In genomic region chr7:105480081-105480480, GRCm38 (mm10) we compare ENCODE assay signal across 10 mouse cellular contexts. TPM values are rescaled to one million over a fixed set of nuclear protein-coding genes. Genes with fewer than 3 reads are reported as not detected.
DNase-seq lines count a peak whose midpoint lies in the region; ATAC-seq and TF ChIP-seq lines count a peak whose summit lies in the region.
"Had no signal": no experiment of that assay in that cellular context is flagged by ENCODE, and none has a peak within 500 bp of the region (broad histone marks: within the 10 kb centered on the region; RNA-seq: fewer than 3 reads in every experiment).

No protein-coding gene starts in this region.

- TF ChIP-seq POLR2A in olfactory bulb, adult 2 months (IDR thresholded peaks at IDR 0.05; ENCODE audit: insufficient read depth, low read depth, low read length), result no peak

- H3K4me2 ChIP-seq in lung, embryonic 14.5 days, result peak overlapping the region; percentile 86
- peak overlapping the region; percentile 81 for H3K4me2 ChIP-seq in heart, postnatal 0 days (ENCODE audit: low read depth, low read length)
- H3K4me2 ChIP-seq: liver, embryonic 13.5 days had no signal

- TF ChIP-seq EP300 in heart, postnatal 0 days (IDR thresholded peaks at IDR 0.05; ENCODE audit: low read depth), result no peak

- no peaks in the 10 kb centered on the region for H3K27me3 ChIP-seq in lung, embryonic 14.5 days (ENCODE audit: insufficient read depth, low read length)
- no peaks in the 10 kb centered on the region for H3K27me3 ChIP-seq in heart, postnatal 0 days (ENCODE audit: control insufficient read depth, insufficient read depth, low read length)

- peaks cover 14% of the 10 kb centered on the region; the same call in 1 of the 2 replicates for H3K4me1 ChIP-seq in lung, embryonic 14.5 days (ENCODE audit: insufficient read depth)
- H3K4me1 ChIP-seq in heart, postnatal 0 days (ENCODE audit: control insufficient read depth, insufficient read depth), result peaks cover 39% of the 10 kb centered on the region
- peaks cover 27% of the 10 kb centered on the region for H3K4me1 ChIP-seq in olfactory bulb, adult 2 months (ENCODE audit: control insufficient read depth, insufficient read depth, low read length)
- H3K4me1 ChIP-seq: liver, embryonic 13.5 days had no signal

- no peak overlapping the region for H3K9ac ChIP-seq in lung, embryonic 14.5 days
- no peak overlapping the region for H3K9ac ChIP-seq in heart, postnatal 0 days (replicated peaks; ENCODE audit: low read depth, low read length)
- H3K9ac ChIP-seq: liver, embryonic 13.5 days had no signal

- no peaks in the 10 kb centered on the region for H3K36me3 ChIP-seq in lung, embryonic 14.5 days (ENCODE audit: insufficient read depth)
- H3K36me3 ChIP-seq in heart, postnatal 0 days (replicated peaks; ENCODE audit: control insufficient read depth, insufficient read depth, low read length), result 0 out of 2 replicates have a peak, but pooled peaks cover 3% of the 10 kb centered on the region
- H3K36me3 ChIP-seq: liver, embryonic 13.5 days had no signal

- WGBS in lung, embryonic 14.5 days, result 69% methylated on average over 5 of the region's 5 CpGs
- 71% methylated on average over 5 of the region's 5 CpGs for WGBS in heart, postnatal 0 days
- 56% methylated on average over 5 of the region's 5 CpGs for WGBS in olfactory bulb, adult 2 months

- DNase-seq in frontal cortex, postnatal 25 days (ENCODE audit: low spot score in 2 of 2), result no peak
- DNase-seq in lung, embryonic 14.5 days, result no peak
- no peak for DNase-seq in lung, postnatal 25 days (ENCODE audit: low spot score)
- DNase-seq in heart, postnatal 0 days (ENCODE audit: low spot score), result no peak
- no peak for DNase-seq in urinary bladder, adult 2 months (ENCODE audit: low spot score)
- DNase-seq: kidney, postnatal 36 days; liver, embryonic 13.5 days had no signal

- 0 out of 2 replicates have a peak, but pooled peaks have one; percentile 10 for ATAC-seq in frontal cortex, adult (ENCODE audit: low TSS enrichment)
- ATAC-seq in lung, embryonic 14.5 days (ENCODE audit: insufficient read depth), result no peak
- ATAC-seq in heart, postnatal 0 days (ENCODE audit: insufficient read depth, low read depth), result no peak
- ATAC-seq in erythroblast, adult 5-6 weeks (replicated peaks; ENCODE audit: low FRiP score, poor library complexity, severe bottlenecking), result no peak

- H3K4me3 ChIP-seq in lung, embryonic 14.5 days (ENCODE audit: low read depth, low read length), result no peak overlapping the region
- peak overlapping the region; percentile 60; the same call in 1 of the 2 replicates for H3K4me3 ChIP-seq in heart, postnatal 0 days (ENCODE audit: low read depth, low read length)
- no peak overlapping the region for H3K4me3 ChIP-seq in olfactory bulb, adult 2 months (ENCODE audit: insufficient read depth, low read depth, low read length)
- H3K4me3 ChIP-seq: liver, embryonic 13.5 days had no signal

- no peak overlapping the region for H3K27ac ChIP-seq in lung, embryonic 14.5 days (ENCODE audit: low read depth)
- H3K27ac ChIP-seq in heart, postnatal 0 days (ENCODE audit: low read depth), result peak overlapping the region; percentile 94; the same call in 1 of the 2 replicates
- H3K27ac ChIP-seq in olfactory bulb, adult 2 months (ENCODE audit: insufficient read depth, low read depth, low read length), result peak overlapping the region; percentile 73; the same call in 1 of the 2 replicates
- H3K27ac ChIP-seq: liver, embryonic 13.5 days had no signal

- TF ChIP-seq CTCF in lung, embryonic 14.5 days (IDR thresholded peaks at IDR 0.05; ENCODE audit: low read depth), result no peak
- no peak for TF ChIP-seq CTCF in heart, postnatal 0 days (IDR thresholded peaks at IDR 0.05; ENCODE audit: low read depth)
- TF ChIP-seq CTCF in olfactory bulb, adult 2 months (IDR thresholded peaks at IDR 0.05; ENCODE audit: insufficient read depth, low read depth, low read length), result no peak

- no peaks in the 10 kb centered on the region for H3K9me3 ChIP-seq in lung, embryonic 14.5 days (ENCODE audit: low read depth, low read length)
- H3K9me3 ChIP-seq in heart, postnatal 0 days (replicated peaks; ENCODE audit: control insufficient read depth, low read length), result no peaks in the 10 kb centered on the region
- H3K9me3 ChIP-seq: liver, embryonic 13.5 days had no signal

RNA-seq across cellular contexts. Expression of gene Cavin3, which starts 2.0 kb away (rescaled TPM):
- 96.0 and 96.1 TPM in 2 replicates for polyA plus RNA-seq in lung, embryonic 14.5 days (2014; fragmentation: Nextera tagmentation; extraction: Ambion mirVana)
- 75.4 and 84.2 TPM in 2 replicates for total RNA-seq in heart, postnatal 0 days (2014; rRNA removed; ENCODE audit: low replicate concordance)
- 78.6 and 79.9 TPM in 2 replicates for polyA plus RNA-seq in heart, postnatal 0 days (2015; fragmentation: Nextera tagmentation; extraction: Ambion mirVana)
- not detected in 2 replicates for polyA plus RNA-seq in olfactory bulb, adult 2 months (2012; ENCODE audit: insufficient read depth, insufficient read length, low replicate concordance, missing spikeins)
- 209 and 233 TPM in 2 replicates for polyA plus RNA-seq in urinary bladder, adult 2 months (2012; rRNA removed)
- total RNA-seq in erythroblast, adult 5-6 weeks (2015; ENCODE audit: low replicate concordance), result not detected in 2 replicates
- not detected in 2 replicates for total RNA-seq in erythroblast, adult 5-6 weeks (2017; ENCODE audit: low replicate concordance)

RNA-seq across cellular contexts. Expression of gene Cckbr, which starts 54.5 kb away (rescaled TPM):
- polyA plus RNA-seq in lung, embryonic 14.5 days (2014; fragmentation: Nextera tagmentation; extraction: Ambion mirVana), result 0.25 and 0.39 TPM in 2 replicates
- total RNA-seq in heart, postnatal 0 days (2014; rRNA removed; ENCODE audit: low replicate concordance), result not detected in 2 replicates
- not detected in 2 replicates for polyA plus RNA-seq in heart, postnatal 0 days (2015; fragmentation: Nextera tagmentation; extraction: Ambion mirVana)
- not detected in 2 replicates for polyA plus RNA-seq in olfactory bulb, adult 2 months (2012; ENCODE audit: insufficient read depth, insufficient read length, low replicate concordance, missing spikeins)
- not detected in 2 replicates for polyA plus RNA-seq in urinary bladder, adult 2 months (2012; rRNA removed)
- total RNA-seq in erythroblast, adult 5-6 weeks (2015; ENCODE audit: low replicate concordance), result not detected in 2 replicates
- not detected in 2 replicates for total RNA-seq in erythroblast, adult 5-6 weeks (2017; ENCODE audit: low replicate concordance)
- polyA plus RNA-seq: liver, embryonic 13.5 days had no signal

Comparison
In these comparisons a context has a peak if more than half of its experiments do, and no peak if none do; other contexts are left out.
1. RNA of gene Cavin3, which starts 2.0 kb away (polyA plus RNA-seq): 209 to 233 TPM in urinary bladder, adult 2 months, 96.0 to 96.1 TPM in lung, embryonic 14.5 days and 78.6 to 79.9 TPM in heart, postnatal 0 days; not detected in olfactory bulb, adult 2 months; every median in the first group is over 10 times any median in the second.